Mouse (Mus musculus): ENCODE results near the gene Mllt11. TPM values are rescaled to one million over a fixed set of nuclear protein-coding genes. Genes with fewer than 3 reads are reported as not detected.
A peak's percentile ranks its signal among the peaks of the same experiment; 100 is the strongest.
"Not testable (repeated sequence)": the region's sequence is repeated elsewhere in the genome, so short reads cannot be mapped to it uniquely, and the experiment has no call there.

Gene Mllt11
- total RNA-seq, 1 experiment from 2014 or later = 6.9 TPM

- peak; percentile 98 for DNase-seq
Observed at GRCm38 (mm10) chr3:95217255-95218134, 14.5 kb downstream of the Mllt11 start, which contains the start of gene Gabpb2. Gene Gabpb2, minus strand, starts transcription at chr3:95217916.

GRCm38 (mm10) chr3:95216655-95217254, 15.2 kb downstream of the Mllt11 start:
- DNase-seq = no peak

- DNase-seq = no peak
Observed at GRCm38 (mm10) chr3:95213609-95213975, 18.4 kb downstream of the Mllt11 start.

- not testable (repeated sequence) for DNase-seq
Observed at GRCm38 (mm10) chr3:95212889-95213608, 18.9 kb downstream of the Mllt11 start.

GRCm38 (mm10) chr3:95210585-95210984, 21.4 kb downstream of the Mllt11 start:
- no peak for DNase-seq

GRCm38 (mm10) chr3:95208286-95208685, 23.7 kb downstream of the Mllt11 start:
- no peak for DNase-seq

GRCm38 (mm10) chr3:95203880-95204279, 28.1 kb downstream of the Mllt11 start:
- DNase-seq = no peak

GRCm38 (mm10) chr3:95200562-95200961, 31.4 kb downstream of the Mllt11 start:
- no peak for DNase-seq

GRCm38 (mm10) chr3:95200132-95200531, 31.8 kb downstream of the Mllt11 start:
- DNase-seq = no peak

GRCm38 (mm10) chr3:95199101-95199500, 32.9 kb downstream of the Mllt11 start:
- no peak for DNase-seq

- DNase-seq = no peak
Observed at GRCm38 (mm10) chr3:95195772-95196171, 36.2 kb downstream of the Mllt11 start.

GRCm38 (mm10) chr3:95194721-95195135, 37.2 kb downstream of the Mllt11 start:
- DNase-seq = no peak

- DNase-seq = no peak
Observed at GRCm38 (mm10) chr3:95186888-95187287, 45.1 kb downstream of the Mllt11 start.

GRCm38 (mm10) chr3:95186100-95186499, 45.9 kb downstream of the Mllt11 start:
- DNase-seq = no peak

GRCm38 (mm10) chr3:95184796-95185577, 47.0 kb downstream of the Mllt11 start:
- DNase-seq = no peak

GRCm38 (mm10) chr3:95181841-95182240, 50.1 kb downstream of the Mllt11 start:
- peak; percentile 51 for DNase-seq

- no peak for DNase-seq
Observed at GRCm38 (mm10) chr3:95179890-95180289, 52.1 kb downstream of the Mllt11 start.

- DNase-seq = no peak
Observed at GRCm38 (mm10) chr3:95178948-95179347, 53.0 kb downstream of the Mllt11 start.

- DNase-seq = no peak
Observed at GRCm38 (mm10) chr3:95177583-95177982, 54.4 kb downstream of the Mllt11 start.

GRCm38 (mm10) chr3:95176500-95176899, 55.5 kb downstream of the Mllt11 start:
- no peak for DNase-seq

GRCm38 (mm10) chr3:95174011-95174592, 57.9 kb downstream of the Mllt11 start:
- DNase-seq = peak; percentile 91
